8 mouse cellular contexts compared by ENCODE assay signal in genomic region chr3:95687524-95688421, GRCm38 (mm10). TPM values are rescaled to one million over a fixed set of nuclear protein-coding genes. Genes with fewer than 3 reads are reported as not detected.
A peak's percentile ranks its signal among the peaks of the same experiment; 100 is the strongest.
DNase-seq lines count a peak whose midpoint lies in the region; ATAC-seq and TF ChIP-seq lines count a peak whose summit lies in the region.

Gene Adamtsl4 (minus strand): TSS chr3:95687917.

- H3K27me3 ChIP-seq in liver, embryonic 14.5 days (ENCODE audit: control insufficient read depth, insufficient read depth, low read length): peaks cover 7% of the 10 kb centered on the region; the same call in 1 of the 2 replicates

- H3K9ac ChIP-seq in liver, embryonic 14.5 days (replicated peaks): peak within 1 kb of the TSS; percentile 27; the same call in 1 of the 2 replicates

- no peaks in the 10 kb centered on the region for H3K36me3 ChIP-seq in liver, embryonic 14.5 days (replicated peaks; ENCODE audit: control insufficient read depth, insufficient read depth, low read depth)

- peak within 1 kb of the TSS; percentile 70 for H3K4me2 ChIP-seq in liver, embryonic 14.5 days (ENCODE audit: low read depth)

- H3K4me3 ChIP-seq in liver, embryonic 14.5 days (ENCODE audit: insufficient read depth in 1 of 2, low read depth in 2 of 2, low read length in 2 of 2): peak within 1 kb of the TSS; percentile 2 to 45; a peak in 3 of 4 replicates

- TF ChIP-seq CTCF in liver, embryonic 14.5 days (IDR thresholded peaks at IDR 0.05; ENCODE audit: low read depth): no peak

- H3K4me1 ChIP-seq in liver, embryonic 14.5 days (replicated peaks; ENCODE audit: control insufficient read depth in 2 of 2, insufficient read depth in 2 of 2, low read length in 1 of 2): peaks cover 3 to 4% of the 10 kb centered on the region in 2 experiments; a peak in 2 of 4 replicates

- WGBS in liver, embryonic 14.5 days (ENCODE audit: insufficient replicate concordance): 10% methylated on average over 50 of the region's 50 CpGs

- ATAC-seq in common myeloid progenitor, adult 5-6 weeks (replicated peaks; ENCODE audit: low read depth, poor library complexity, severe bottlenecking): peak; percentile 61
- ATAC-seq in liver, embryonic 14.5 days (ENCODE audit: insufficient read depth): peak; percentile 19; the same call in 1 of the 2 replicates

- no peaks in the 10 kb centered on the region for H3K9me3 ChIP-seq in liver, embryonic 14.5 days (ENCODE audit: control insufficient read depth, low read length)

- no peak for TF ChIP-seq EP300 in liver, embryonic 14.5 days (IDR thresholded peaks at IDR 0.05; ENCODE audit: low read depth)

- peak; percentile 100 for DNase-seq in 3T3-L1 (ENCODE audit: low read depth, low spot score)
- peak; percentile 96 for DNase-seq in Muller cell, postnatal 12 days (ENCODE audit: inconsistent ontology term)
- DNase-seq in gastrocnemius, postnatal 25 days: peak; percentile 88
- DNase-seq in induced T-regulatory cell, adult 2 months (ENCODE audit: low read depth): peak; percentile 69
- DNase-seq in liver, embryonic 14.5 days (ENCODE audit: low read depth in 3 of 3, low spot score in 3 of 3): no peak
- peak; percentile 38 to 42 for DNase-seq in natural killer cell, adult 2 months (ENCODE audit: low spot score in 2 of 2)
- DNase-seq in urinary bladder, postnatal 14 days (ENCODE audit: low spot score): peak; percentile 81

- no peak within 1 kb of the TSS for H3K27ac ChIP-seq in liver, embryonic 14.5 days

RNA-seq across cellular contexts. Expression of gene Adamtsl4, which starts in this region (rescaled TPM):
- total RNA-seq in common myeloid progenitor, adult 5-6 weeks (2017): 0.37 TPM in 1 of 2 replicates, not detected in the other
- total RNA-seq in gastrocnemius, postnatal 25 days (2021): 10 to 100 TPM; 21.3 to 37.2 TPM
- 0.12 and 0.43 TPM in 2 replicates for polyA plus RNA-seq in liver, embryonic 14.5 days (2012; rRNA removed)
- 0.17 and 0.47 TPM in 2 replicates for polyA plus RNA-seq in liver, embryonic 14.5 days (2014; fragmentation: Nextera tagmentation; extraction: Ambion mirVana)

Comparison
In these comparisons a context has a peak if more than half of its experiments do, and no peak if none do; other contexts are left out.
1. RNA of gene Adamtsl4 (total RNA-seq): 21.3 to 37.2 TPM in gastrocnemius, postnatal 25 days; 0.37 TPM in common myeloid progenitor, adult 5-6 weeks; every median in the first group is over 10 times any median in the second.
2. Peak in ATAC-seq in common myeloid progenitor, adult 5-6 weeks; RNA of the gene not detected or under 1 TPM.
3. Peak in ATAC-seq, H3K4me3 ChIP-seq, H3K9ac ChIP-seq and H3K4me2 ChIP-seq in liver, embryonic 14.5 days; RNA of the gene not detected or under 1 TPM.
4. DNase-seq: peak in 3T3-L1 (single experiment), Muller cell, postnatal 12 days (single experiment), gastrocnemius, postnatal 25 days (single experiment), induced T-regulatory cell, adult 2 months (single experiment), natural killer cell, adult 2 months (2 of 2) and urinary bladder, postnatal 14 days (single experiment); none in liver, embryonic 14.5 days (0 of 3).